Mouse (Mus musculus) splenic B cell, adult 2 months (primary cell): ENCODE data around the gene Cdk6.

Experiments used
- DNase-seq: peaks from one replicate; pipeline ENCODE4 v3.0.0-alpha.2; 2011; ENCODE audit warnings: low read depth, low spot score
- H3K27me3 ChIP-seq: 2 replicates; pipeline ENCODE4 v1.6.1; 2012; ENCODE audit warnings: mild to moderate bottlenecking, low read length, moderate library complexity, mixed read lengths; ENCODE audit not compliant: control insufficient read depth, poor library complexity, insufficient read depth, severe bottlenecking
- H3K36me3 ChIP-seq: 2 replicates; pipeline ENCODE4 v1.6.1; 2012; ENCODE audit warnings: mild to moderate bottlenecking, low read length, moderate library complexity, mixed read lengths; ENCODE audit not compliant: control insufficient read depth, poor library complexity, insufficient read depth, severe bottlenecking

The Cdk6 gene

GRCm38 (mm10) chr5:3461401-3461800 is 120.1 kb downstream of the Cdk6 start:
- Histone ChIP-seq H3K36me3 (no peaks in the 10 kb centered on the region), H3K27me3 (no peaks in the 10 kb centered on the region)
- DNase-seq = peak; percentile 10

- no peak for DNase-seq
These were observed 121.8 kb downstream of the Cdk6 start for GRCm38 (mm10) chr5:3462897-3463757.

GRCm38 (mm10) chr5:3463758-3464157 is 122.5 kb downstream of the Cdk6 start:
- Histone ChIP-seq H3K36me3 (no peaks in the 10 kb centered on the region), H3K27me3 (no peaks in the 10 kb centered on the region)
- no peak for DNase-seq

More at GRCm38 (mm10) chr5:3462897-3463757, 121.8 kb downstream of the Cdk6 start:
- Histone ChIP-seq H3K36me3 (no peaks in the 10 kb centered on the region), H3K27me3 (no peaks in the 10 kb centered on the region)

- Histone ChIP-seq H3K36me3 (no peaks in the 10 kb centered on the region), H3K27me3 (no peaks in the 10 kb centered on the region)
- no peak for DNase-seq
These were observed 125.0 kb downstream of the Cdk6 start for GRCm38 (mm10) chr5:3466069-3466877.

GRCm38 (mm10) chr5:3470866-3471265 is 129.6 kb downstream of the Cdk6 start:
- DNase-seq = no peak
- Histone ChIP-seq H3K36me3 (no peaks in the 10 kb centered on the region), H3K27me3 (no peaks in the 10 kb centered on the region)

GRCm38 (mm10) chr5:3472311-3473156 is 131.2 kb downstream of the Cdk6 start:
- DNase-seq = no peak

GRCm38 (mm10) chr5:3477711-3478110 is 136.4 kb downstream of the Cdk6 start:
- no peak for DNase-seq
- Histone ChIP-seq H3K36me3 (no peaks in the 10 kb centered on the region), H3K27me3 (no peaks in the 10 kb centered on the region)

More at GRCm38 (mm10) chr5:3472311-3473156, 131.2 kb downstream of the Cdk6 start:
- no peaks in the 10 kb centered on the region for H3K27me3 ChIP-seq
- H3K36me3 ChIP-seq = no peaks in the 10 kb centered on the region

- no peaks in the 10 kb centered on the region for H3K36me3 ChIP-seq
- H3K27me3 ChIP-seq = no peaks in the 10 kb centered on the region
- no peak for DNase-seq
These were observed 136.9 kb downstream of the Cdk6 start for GRCm38 (mm10) chr5:3478216-3478615.

DNA sequence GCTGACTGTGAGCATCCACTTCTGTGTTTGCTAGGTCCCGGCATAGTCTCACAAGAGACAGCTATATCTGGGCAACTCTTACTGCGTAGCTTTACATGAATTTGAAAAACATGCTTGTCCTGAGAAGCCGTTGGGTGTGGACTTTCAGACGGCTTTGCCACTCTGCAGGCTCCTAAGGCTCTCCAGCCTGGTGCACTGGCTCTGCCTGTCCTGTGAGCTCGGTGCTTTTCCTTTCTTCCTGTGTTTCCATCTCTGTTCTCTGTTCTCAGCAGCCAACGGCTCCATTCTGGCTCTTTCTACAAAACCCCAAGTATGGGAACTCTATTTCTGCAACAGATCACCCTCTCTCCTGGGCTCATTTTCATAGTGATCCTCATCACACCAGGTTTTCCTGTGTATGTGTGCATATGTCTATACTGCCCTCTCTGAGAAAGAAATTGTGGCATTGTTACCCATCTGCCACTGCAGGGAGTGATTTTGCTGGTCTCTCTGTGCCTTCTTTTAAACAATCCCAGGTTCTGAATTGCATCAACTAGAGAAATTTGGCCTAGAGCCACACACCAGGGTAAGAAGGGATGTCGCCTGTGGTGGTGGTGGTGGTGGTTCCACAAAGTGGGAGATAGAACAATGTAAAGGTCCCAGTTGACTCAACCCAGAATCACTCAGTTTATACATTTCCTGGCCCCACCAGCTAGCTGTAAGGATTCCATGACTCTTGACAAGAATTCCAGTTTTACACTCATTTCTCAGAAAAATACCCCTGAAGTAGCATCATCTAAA is 137.9 kb downstream of the Cdk6 start:
- no peaks in the 10 kb centered on the region for H3K27me3 ChIP-seq
- no peak for DNase-seq
- no peaks in the 10 kb centered on the region for H3K36me3 ChIP-seq

GRCm38 (mm10) chr5:3480637-3481395 is 139.5 kb downstream of the Cdk6 start:
- DNase-seq = no peak
- Histone ChIP-seq H3K27me3 (no peaks in the 10 kb centered on the region), H3K36me3 (no peaks in the 10 kb centered on the region)

- Histone ChIP-seq H3K27me3 (no peaks in the 10 kb centered on the region), H3K36me3 (no peaks in the 10 kb centered on the region)
- DNase-seq = no peak
These were observed 141.2 kb downstream of the Cdk6 start for GRCm38 (mm10) chr5:3482474-3482873.

- H3K27me3 ChIP-seq = no peaks in the 10 kb centered on the region
These were observed 141.9 kb downstream of the Cdk6 start for GRCm38 (mm10) chr5:3483054-3483722.

More at GRCm38 (mm10) chr5:3483054-3483722, 141.9 kb downstream of the Cdk6 start:
- no peak for DNase-seq
- H3K36me3 ChIP-seq = no peaks in the 10 kb centered on the region
